Mouse (Mus musculus): ENCODE results near the gene Hadhb. TPM values are rescaled to one million over a fixed set of nuclear protein-coding genes. Genes with fewer than 3 reads are reported as not detected.

Hadhb gene
- total RNA-seq, 2 experiments from 2014 or later: 79.1 to 135 TPM

DNA sequence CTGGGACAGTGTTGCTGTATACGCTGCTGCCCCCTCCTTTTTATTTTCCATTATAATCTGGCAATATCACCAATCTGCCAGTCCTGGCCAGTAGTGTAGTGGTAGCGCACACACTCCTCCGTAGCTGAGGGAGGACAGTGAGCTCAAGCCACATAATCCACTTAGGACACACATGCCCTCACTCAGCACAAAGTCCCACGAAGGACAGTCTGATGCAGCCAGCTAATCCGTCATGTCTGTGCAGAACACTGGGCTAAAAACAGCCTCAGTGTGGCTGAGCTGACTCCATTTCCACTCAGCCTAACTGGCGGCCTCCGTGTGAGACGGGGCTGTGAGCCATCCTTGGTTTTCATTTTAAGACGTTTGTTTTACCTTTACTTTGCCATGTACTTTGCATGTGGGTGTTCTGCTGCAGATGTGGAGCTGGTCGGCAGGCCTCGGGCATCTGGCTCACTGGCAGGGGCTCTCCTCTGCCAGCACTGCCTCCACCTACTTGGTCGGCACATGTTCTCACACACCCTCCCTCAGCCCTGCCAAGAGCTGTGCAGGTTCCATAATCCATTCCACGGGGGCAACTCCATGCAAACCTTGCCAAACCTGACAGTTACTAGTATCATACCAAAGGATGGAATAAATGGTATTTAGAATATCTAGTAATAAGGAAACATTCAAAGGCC, 27.0 kb upstream of the Hadhb start:
- ATAC-seq (replicated peaks; ENCODE audit: poor library complexity, severe bottlenecking): no peak

GRCm38 (mm10) chr5:30128680-30129079, 26.4 kb upstream of the Hadhb start:
- ATAC-seq (replicated peaks; ENCODE audit: poor library complexity, severe bottlenecking): no peak

DNA sequence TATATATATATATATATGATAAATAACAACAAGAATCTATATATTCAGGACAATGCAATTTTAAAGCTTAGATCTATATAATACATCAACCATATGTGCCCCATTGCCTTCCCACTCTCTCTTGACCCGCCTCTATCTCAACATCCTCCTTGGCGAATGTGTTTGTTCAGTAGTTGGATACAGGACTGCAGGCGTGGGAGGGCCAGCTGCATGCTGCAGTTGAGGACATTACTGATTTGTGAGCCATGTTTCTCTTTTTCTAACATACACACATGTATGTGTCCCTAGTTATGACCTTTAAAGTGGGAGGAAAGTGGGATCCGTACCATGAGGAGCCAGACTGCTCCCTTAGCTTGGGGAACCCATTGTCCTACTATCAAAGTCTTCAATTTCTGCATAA, 23.8 kb upstream of the Hadhb start:
- ATAC-seq (replicated peaks; ENCODE audit: poor library complexity, severe bottlenecking): no peak

DNA sequence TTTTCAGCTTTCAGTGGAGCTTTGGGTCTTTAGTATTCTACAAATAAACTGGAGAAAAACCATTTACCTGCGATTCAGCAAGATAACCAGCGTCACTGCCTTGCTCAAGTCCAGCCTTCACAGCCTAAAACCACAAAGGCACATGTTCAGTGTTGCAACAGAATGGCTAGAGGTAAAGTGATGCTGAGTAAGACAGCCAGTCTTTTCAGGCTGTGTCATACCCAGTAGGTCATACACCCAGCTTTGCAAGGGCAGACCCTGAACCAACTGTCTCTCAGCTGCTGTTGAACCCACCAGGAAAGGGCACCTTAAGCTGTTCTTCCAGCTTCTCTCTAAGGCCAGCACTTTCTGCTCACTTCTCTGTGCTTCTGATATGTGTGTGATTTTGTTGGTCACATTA, 22.9 kb upstream of the Hadhb start:
- ATAC-seq (replicated peaks; ENCODE audit: poor library complexity, severe bottlenecking): peak; percentile 59

DNA sequence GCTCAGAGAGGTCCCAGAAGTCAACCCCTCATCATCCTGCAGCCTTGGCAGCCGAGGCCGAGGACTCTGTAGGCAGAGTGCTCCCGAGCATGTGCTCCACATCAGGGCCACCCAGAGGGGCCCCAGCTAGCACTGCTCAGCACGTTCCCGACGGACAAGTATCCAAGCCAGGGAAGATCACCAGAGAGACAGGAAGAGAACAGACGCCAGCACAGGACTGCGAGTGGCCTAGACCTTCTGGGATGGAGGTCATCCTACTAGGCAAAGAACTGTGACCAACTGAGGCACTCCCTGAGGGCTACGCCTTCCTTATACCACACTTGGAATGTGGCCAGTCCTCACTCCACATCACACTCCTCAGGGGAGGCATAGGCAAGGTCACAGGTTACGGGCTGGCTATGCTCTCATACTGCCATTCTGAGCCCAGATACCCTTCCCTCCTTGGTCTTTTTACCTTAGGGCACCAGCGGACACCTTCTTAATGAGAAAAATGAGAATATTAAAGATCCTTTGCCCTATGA, 19.3 kb upstream of the Hadhb start:
- no peak for ATAC-seq (replicated peaks; ENCODE audit: poor library complexity, severe bottlenecking)

GRCm38 (mm10) chr5:30137271-30137670, 17.8 kb upstream of the Hadhb start:
- no peak for ATAC-seq (replicated peaks; ENCODE audit: poor library complexity, severe bottlenecking)

DNA sequence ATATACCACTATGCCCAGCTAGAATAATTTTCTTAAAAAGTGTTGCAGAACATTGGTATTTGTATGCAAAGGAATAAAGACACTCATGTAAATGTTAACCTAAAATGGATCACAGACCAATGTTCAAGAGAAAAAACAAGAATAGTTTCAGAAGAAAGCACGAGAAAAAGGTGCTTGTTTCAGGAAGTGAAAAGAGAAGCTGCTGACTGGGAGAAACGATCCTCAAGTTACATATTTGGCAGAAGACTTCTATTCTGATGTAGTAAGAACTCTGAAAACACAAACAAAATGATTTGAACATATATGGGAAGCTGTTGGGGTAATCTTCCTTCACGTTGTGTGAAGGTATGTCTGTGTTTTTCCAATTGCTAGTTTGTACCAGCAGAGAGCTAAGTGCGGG, 16.9 kb upstream of the Hadhb start:
- no peak for ATAC-seq (replicated peaks; ENCODE audit: poor library complexity, severe bottlenecking)

GRCm38 (mm10) chr5:30146526-30146925, 8.5 kb upstream of the Hadhb start:
- no peak for ATAC-seq (replicated peaks; ENCODE audit: poor library complexity, severe bottlenecking)

DNA sequence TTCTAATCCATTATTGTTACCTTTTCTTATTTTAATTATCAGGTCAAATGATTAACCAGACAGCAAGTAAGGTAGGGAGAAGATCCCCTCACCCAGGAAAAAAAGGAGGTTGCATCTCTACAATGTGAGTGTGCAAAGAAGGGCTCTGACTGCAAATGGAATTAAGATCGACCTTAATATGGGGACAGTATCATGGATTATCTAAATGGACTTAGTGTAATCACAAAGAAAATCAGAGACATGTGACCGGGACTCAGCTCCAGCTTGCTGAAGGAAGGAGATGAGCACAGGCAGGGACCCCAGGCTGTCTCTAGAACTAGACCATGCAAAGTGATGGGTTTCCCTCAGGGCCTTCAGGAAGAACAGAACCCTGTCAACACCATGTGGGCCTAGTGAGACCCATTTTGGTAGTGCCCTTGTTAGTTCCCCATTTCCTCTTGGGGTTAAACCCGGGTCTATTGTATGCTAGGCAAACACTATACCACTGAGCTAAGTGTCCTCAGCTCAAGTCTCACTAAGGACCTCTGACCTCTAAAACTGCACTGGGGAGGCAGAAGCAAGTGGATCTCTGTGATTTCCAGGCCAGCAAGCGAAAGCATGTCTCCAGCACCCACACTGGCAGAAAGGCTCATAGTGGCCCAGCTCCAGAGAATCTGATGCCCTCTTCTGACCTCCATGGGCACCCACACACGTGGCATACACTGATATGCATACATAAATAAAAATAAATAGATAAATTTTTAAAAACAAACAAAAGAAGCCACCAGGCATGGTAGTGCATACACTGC, 6.7 kb upstream of the Hadhb start:
- 0 out of 2 replicates have a peak, but pooled peaks have one; percentile 20 for ATAC-seq (replicated peaks; ENCODE audit: poor library complexity, severe bottlenecking)

DNA sequence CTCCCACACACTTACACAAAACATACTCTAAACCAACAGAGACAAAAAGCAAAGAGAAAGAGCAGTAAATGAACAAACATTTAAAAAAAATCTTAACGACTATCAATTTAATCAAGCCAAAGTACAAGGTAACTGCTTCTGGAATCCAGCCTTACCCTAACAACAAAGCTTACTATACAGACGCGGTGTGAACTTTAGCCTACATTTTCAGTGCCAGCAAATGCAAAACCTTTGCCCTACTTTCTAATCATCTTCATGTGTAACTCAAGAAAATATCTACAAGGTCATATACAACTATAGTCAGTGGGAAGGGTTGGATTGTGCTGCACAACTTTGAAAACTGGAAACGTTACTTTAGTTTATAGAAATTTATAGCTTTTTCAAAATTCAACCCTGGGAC, 3.0 kb upstream of the Hadhb start:
- no peak for ATAC-seq (replicated peaks; ENCODE audit: poor library complexity, severe bottlenecking)

DNA sequence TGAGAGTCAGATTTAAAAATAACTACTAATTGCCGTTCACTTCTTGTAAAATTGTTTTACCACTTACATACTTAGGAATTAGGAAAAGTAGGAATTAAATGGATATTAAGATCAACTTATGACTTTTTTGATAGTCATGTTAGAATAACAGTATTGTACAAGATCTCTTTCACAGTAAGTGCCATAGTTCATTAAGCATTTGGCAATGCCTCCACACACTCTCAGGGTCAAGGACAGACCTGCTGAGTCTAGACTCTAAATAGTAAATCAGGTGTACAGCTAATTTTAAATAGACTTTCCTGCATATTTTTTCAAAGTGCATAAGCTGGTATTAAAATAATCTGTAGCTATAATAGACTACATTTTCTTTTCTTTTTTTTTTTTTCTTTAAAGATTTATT, 2.6 kb upstream of the Hadhb start:
- ATAC-seq (replicated peaks; ENCODE audit: poor library complexity, severe bottlenecking): no peak

DNA sequence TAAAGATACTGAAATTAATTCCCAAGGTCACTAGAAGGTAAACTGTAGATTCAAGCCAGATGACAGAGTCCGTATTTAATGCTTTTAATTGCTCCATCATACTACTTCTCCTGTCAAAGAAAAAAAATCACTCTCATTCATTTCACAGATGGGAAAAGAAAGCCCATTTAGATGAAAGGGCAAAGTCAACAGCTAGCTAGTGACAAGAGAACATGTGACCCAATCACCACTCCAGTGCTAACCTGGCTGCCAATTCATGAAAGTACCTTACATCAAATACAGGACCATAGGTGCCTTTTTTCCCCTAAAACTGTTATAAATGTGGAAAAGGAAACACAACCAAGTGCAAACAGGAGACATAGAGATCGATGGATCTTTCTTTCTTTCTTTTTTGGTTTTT, 1.8 kb upstream of the Hadhb start:
- ATAC-seq (replicated peaks; ENCODE audit: poor library complexity, severe bottlenecking): no peak

GRCm38 (mm10) chr5:30154013-30154412, 1.0 kb upstream of the Hadhb start:
- no peak for ATAC-seq (replicated peaks; ENCODE audit: poor library complexity, severe bottlenecking)

GRCm38 (mm10) chr5:30155395-30155792, 346 bp downstream of the Hadhb start:
- no peak for ATAC-seq (replicated peaks; ENCODE audit: poor library complexity, severe bottlenecking)

- ATAC-seq (replicated peaks; ENCODE audit: poor library complexity, severe bottlenecking): 0 out of 2 replicates have a peak, but pooled peaks have one; percentile 1
Observed at GRCm38 (mm10) chr5:30155821-30156629, 977 bp downstream of the Hadhb start.

GRCm38 (mm10) chr5:30159601-30160000, 4.6 kb downstream of the Hadhb start:
- ATAC-seq (replicated peaks; ENCODE audit: poor library complexity, severe bottlenecking): no peak

GRCm38 (mm10) chr5:30161836-30162235, 6.8 kb downstream of the Hadhb start:
- ATAC-seq (replicated peaks; ENCODE audit: poor library complexity, severe bottlenecking): no peak

GRCm38 (mm10) chr5:30162339-30162738, 7.3 kb downstream of the Hadhb start:
- no peak for ATAC-seq (replicated peaks; ENCODE audit: poor library complexity, severe bottlenecking)

GRCm38 (mm10) chr5:30165234-30165946, 10.3 kb downstream of the Hadhb start:
- ATAC-seq (replicated peaks; ENCODE audit: poor library complexity, severe bottlenecking): no peak

DNA sequence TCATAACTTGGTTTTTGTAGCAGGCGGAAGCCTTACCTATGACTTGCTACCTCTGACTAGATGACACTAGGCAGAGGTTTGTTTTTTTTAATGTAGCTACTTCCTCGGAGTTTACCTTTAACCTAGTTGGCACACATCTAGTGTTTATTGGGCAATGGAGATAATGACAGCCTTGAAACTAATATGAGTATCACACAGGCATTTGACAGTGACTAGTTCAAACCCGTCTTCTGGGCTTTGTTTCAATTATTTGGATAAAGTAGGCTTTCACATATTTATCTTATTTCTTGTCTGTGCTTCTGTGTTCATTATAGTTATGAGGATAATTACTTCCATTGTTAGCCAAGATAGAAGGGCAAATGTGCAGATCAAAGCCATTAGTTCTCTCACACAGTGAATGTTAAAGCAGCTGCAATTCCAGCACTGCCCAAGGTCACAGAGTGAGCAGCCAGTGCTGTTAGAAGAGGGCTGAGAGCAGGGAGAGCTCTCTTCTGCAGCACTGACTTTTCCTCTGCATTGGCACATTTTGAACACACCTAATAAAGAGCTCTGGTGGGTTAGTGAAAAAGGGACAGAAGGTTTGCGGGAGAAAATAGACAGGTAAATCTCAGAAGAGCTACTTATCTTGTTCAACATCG, 15.4 kb downstream of the Hadhb start:
- ATAC-seq (replicated peaks; ENCODE audit: poor library complexity, severe bottlenecking): no peak
